Mouse (Mus musculus): ENCODE results near the gene Ccdc116.

Gene Ccdc116

GRCm38 (mm10) chr16:17131191-17132088 lies 15.6 kb downstream of the Ccdc116 start:
- DNase-seq (ENCODE audit: low spot score in 2 of 2), result no peak

DNA sequence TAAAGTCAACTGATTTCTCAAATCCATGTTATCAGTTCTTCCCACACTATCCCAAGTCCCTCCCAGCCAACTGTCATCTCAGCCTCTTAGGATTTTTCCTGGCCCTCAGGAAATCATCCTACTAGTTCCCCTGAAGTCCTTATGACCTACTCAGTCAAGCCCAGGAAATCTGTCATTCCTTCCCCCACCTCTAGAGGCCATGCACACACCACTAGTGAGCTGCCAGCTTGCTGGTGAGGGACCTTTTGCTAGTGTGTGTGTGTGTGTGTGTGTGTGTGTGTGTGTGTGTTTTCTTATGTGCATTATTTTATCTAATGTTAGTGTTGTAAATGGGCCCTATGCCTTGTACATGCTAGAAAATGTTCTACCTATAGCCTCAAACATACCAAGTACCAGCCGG lies 19.7 kb downstream of the Ccdc116 start:
- no peak for DNase-seq (ENCODE audit: low spot score in 2 of 2)

- DNase-seq (ENCODE audit: low spot score in 2 of 2), result peak; percentile 49 to 50
Observed at GRCm38 (mm10) chr16:17124871-17125520, 22.0 kb downstream of the Ccdc116 start, which contains the start of gene 2610318N02Rik. 2610318N02Rik (minus strand) TSS chr16:17125167.

DNA sequence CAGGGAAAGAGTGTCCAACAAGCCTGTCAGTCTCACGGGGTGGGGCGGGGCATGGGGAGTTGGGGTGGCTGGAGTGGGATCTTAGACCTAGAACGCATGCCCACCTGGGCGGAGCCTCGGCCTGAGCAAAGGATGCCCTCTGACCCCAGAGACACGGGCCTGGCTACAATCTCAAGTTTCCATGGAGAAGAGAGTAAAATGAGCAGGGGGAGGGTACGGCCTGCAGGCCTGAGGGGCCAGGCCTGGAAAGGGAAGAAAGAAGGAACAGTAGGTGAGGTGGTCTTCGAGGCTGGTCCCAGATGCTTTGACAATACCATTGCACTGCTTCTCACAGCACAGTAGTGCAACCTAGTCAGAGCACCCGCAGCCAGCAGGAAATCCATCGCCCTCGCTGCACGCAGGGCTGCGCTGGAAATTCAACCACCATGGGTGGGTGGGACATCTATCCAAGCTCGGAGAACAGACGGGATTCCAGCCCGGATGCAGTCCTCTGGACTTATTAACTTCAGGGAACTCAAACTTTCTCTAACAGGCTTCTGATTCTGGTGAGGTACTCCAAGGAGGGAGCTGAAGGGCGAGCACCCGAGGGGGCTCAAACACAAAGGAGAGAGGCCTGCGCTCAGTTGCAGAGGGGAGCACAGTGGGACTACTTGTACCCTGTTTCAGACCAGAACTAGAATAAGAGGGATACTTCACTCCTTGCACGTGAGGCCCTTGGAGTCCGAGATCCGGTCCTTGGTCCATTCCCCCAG lies 22.7 kb downstream of the Ccdc116 start:
- no peak for DNase-seq (ENCODE audit: low spot score in 2 of 2)

DNA sequence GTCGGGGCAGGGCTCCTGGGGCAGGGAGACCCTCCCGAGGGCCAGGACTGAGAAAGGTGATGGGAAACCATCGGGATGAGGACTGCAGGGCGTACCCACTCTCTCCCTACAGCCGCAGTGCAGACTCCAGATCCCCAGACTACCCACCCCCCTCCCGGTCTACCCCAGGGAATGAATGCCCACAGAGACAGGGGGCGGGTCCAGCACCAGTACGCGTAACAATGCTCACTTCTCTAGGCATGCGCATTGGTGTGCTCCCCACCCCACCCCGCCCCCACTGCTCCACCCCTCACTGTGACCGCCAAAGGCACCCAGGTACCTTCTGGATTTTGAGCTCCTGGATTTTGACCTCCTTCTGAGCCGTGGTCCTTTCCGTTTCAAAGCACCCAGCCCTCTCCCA lies 25.5 kb downstream of the Ccdc116 start:
- DNase-seq (ENCODE audit: low spot score in 2 of 2), result no peak

DNA sequence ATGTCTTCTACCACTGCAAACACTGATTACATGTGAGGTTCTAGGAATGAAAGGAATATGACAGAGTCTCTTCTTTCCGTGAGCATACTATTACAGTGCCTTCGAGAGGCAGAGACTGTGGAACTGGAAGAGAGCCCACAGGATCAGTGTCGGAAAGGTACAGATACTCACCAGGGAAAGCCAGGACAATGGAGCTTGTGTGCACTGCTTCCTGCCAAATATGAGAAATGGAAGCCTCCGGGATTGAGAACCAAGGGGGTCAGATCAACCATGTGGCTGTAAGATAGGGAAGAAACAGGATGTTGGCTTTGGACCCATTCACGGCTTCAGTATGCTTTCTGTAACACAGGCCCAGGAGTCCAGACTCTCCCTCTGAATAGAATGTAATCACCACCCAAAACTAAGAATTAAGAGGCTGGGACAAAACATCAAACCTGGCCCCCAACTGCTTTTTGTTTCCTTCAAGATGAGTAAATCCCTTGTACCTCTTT lies 29.7 kb downstream of the Ccdc116 start:
- no peak for DNase-seq (ENCODE audit: low spot score in 2 of 2)

GRCm38 (mm10) chr16:17110771-17111743 lies 36.0 kb downstream of the Ccdc116 start, which contains the start of gene Ppil2:
Ppil2 (minus strand) TSS chr16:17111257.
- DNase-seq (ENCODE audit: low spot score in 2 of 2), result peak in 1 of 2 experiments; percentile 61

- no peak for DNase-seq (ENCODE audit: low spot score in 2 of 2)
Observed at GRCm38 (mm10) chr16:17104600-17104999, 42.4 kb downstream of the Ccdc116 start.

DNA sequence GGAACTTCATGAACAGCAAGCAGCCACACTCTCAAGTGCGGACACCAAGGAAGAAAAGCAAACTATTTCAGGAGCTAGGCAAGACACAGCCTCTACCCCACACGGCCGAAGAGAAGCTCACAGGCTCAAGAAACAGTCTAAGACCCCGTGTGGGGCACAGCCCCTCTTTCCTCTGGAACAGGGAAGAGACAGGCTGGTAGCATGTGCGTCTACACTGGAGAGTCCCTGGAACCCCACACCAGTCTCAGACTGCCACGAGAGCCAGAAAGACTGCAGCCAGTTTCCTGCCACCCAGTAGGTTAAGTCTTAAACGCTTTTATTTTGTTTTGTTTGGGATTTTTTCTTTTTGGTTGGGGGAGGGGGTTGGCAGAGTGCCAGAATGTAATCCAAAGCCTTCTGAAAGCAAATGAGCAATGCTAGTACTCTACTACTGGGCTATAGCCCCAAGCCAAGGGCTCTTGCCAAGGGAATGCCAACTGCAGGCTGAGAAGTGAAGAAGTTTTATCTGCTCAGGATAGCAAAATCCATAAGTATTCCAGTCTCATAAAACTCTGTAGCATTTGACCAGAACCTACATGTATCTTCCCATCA lies 44.3 kb downstream of the Ccdc116 start:
- no peak for DNase-seq (ENCODE audit: low spot score in 2 of 2)

DNA sequence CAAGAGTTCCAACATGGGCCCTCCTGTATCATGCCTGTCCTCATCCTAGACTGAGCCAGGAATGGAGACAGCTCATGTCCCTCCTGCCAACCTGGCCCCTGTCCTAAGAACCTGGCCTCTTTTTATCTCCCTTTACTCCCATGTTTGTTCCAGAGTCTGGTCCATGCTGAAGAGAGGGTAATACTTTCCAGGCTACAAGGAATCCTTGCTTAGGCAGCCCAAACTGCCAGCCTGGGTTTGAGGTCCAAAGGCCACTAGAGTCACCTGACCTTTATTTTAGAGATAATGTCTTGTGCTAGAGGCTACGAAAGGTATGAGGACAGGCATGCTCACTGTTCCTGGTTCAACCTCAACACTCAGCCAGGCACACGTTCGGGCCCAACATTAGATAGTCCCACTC lies 50.1 kb downstream of the Ccdc116 start:
- no peak for DNase-seq (ENCODE audit: low spot score in 2 of 2)
